Comparison of ENCODE assay signal across 7 mouse cellular contexts in genomic region chrX:77509149-77509548, GRCm38 (mm10). TPM values are rescaled to one million over a fixed set of nuclear protein-coding genes. Genes with fewer than 3 reads are reported as not detected.
A peak's percentile ranks its signal among the peaks of the same experiment; 100 is the strongest.
DNase-seq lines count a peak whose midpoint lies in the region; ATAC-seq lines count a peak whose summit lies in the region.

No protein-coding gene starts in this region.

- peak overlapping the region; percentile 71 for H3K4me3 ChIP-seq in embryonic facial prominence, embryonic 10.5 days
- H3K4me3 ChIP-seq in limb, embryonic 10.5 days = peak overlapping the region; percentile 67
- peak overlapping the region; percentile 66 for H3K4me3 ChIP-seq in midbrain, embryonic 13.5 days (replicated peaks)

- peaks cover 5% of the 10 kb centered on the region; the same call in 1 of the 2 replicates for H3K4me1 ChIP-seq in embryonic facial prominence, embryonic 10.5 days
- H3K4me1 ChIP-seq in limb, embryonic 10.5 days = 0 out of 2 replicates have a peak, but pooled peaks cover 4% of the 10 kb centered on the region
- peaks cover 18% of the 10 kb centered on the region for H3K4me1 ChIP-seq in midbrain, embryonic 13.5 days (replicated peaks)

- H3K9me3 ChIP-seq in embryonic facial prominence, embryonic 10.5 days = peaks cover 12% of the 10 kb centered on the region; the same call in 1 of the 2 replicates
- no peaks in the 10 kb centered on the region for H3K9me3 ChIP-seq in limb, embryonic 10.5 days (replicated peaks)
- H3K9me3 ChIP-seq in midbrain, embryonic 13.5 days = no peaks in the 10 kb centered on the region

- H3K9ac ChIP-seq in midbrain, embryonic 13.5 days (replicated peaks) = no peak overlapping the region

- peak; percentile 85 for DNase-seq in adrenal gland, adult 8-10 months
- peak; percentile 88 for DNase-seq in embryonic facial prominence, embryonic 10.5 days (ENCODE audit: low spot score)
- peak; percentile 91 for DNase-seq in kidney, adult 11 months
- peak; percentile 86 for DNase-seq in limb, embryonic 10.5 days (ENCODE audit: low spot score)
- DNase-seq in spleen, adult 12 weeks (ENCODE audit: low spot score) = peak; percentile 62

- no peaks in the 10 kb centered on the region for H3K27me3 ChIP-seq in embryonic facial prominence, embryonic 10.5 days (replicated peaks; ENCODE audit: low read depth, poor library complexity, severe bottlenecking)
- no peaks in the 10 kb centered on the region for H3K27me3 ChIP-seq in limb, embryonic 10.5 days (ENCODE audit: low read depth, poor library complexity, severe bottlenecking)
- no peaks in the 10 kb centered on the region for H3K27me3 ChIP-seq in midbrain, embryonic 13.5 days

- no peaks in the 10 kb centered on the region for H3K36me3 ChIP-seq in embryonic facial prominence, embryonic 10.5 days (replicated peaks)
- no peaks in the 10 kb centered on the region for H3K36me3 ChIP-seq in limb, embryonic 10.5 days
- H3K36me3 ChIP-seq in midbrain, embryonic 13.5 days = no peaks in the 10 kb centered on the region

- H3K4me2 ChIP-seq in midbrain, embryonic 13.5 days (replicated peaks) = peak overlapping the region; percentile 59

- H3K27ac ChIP-seq in embryonic facial prominence, embryonic 10.5 days (replicated peaks) = peak overlapping the region; percentile 96
- peak overlapping the region; percentile 96 for H3K27ac ChIP-seq in limb, embryonic 10.5 days
- peak overlapping the region; percentile 96 for H3K27ac ChIP-seq in midbrain, embryonic 13.5 days

- peak; percentile 68 for ATAC-seq in granulocyte monocyte progenitor cell, adult 5-6 weeks (replicated peaks; ENCODE audit: poor library complexity, severe bottlenecking)
- peak; percentile 86 for ATAC-seq in midbrain, embryonic 13.5 days

- WGBS in embryonic facial prominence, embryonic 10.5 days = 12% methylated on average over 13 of the region's 13 CpGs
- WGBS in limb, embryonic 10.5 days = 11% methylated on average over 13 of the region's 13 CpGs
- 23% methylated on average over 13 of the region's 13 CpGs for WGBS in midbrain, embryonic 13.5 days

RNA-seq across cellular contexts. Expression of gene Tbl1x, which starts 1.7 kb away (rescaled TPM):
- total RNA-seq in adrenal gland, adult 8-10 months (2022) = 10 to 100 TPM; 72.6 to 92.8 (median 88.8) TPM
- 74.1 and 74.9 TPM in 2 replicates for polyA plus RNA-seq in embryonic facial prominence, embryonic 10.5 days (2016; fragmentation: Nextera tagmentation; extraction: Ambion mirVana)
- 38.5 and 41.5 TPM in 2 replicates for total RNA-seq in granulocyte monocyte progenitor cell, adult 5-6 weeks (2014; fragmentation: Nextera tagmentation)
- total RNA-seq in granulocyte monocyte progenitor cell, adult 5-6 weeks (2017) = 33.1 and 37.9 TPM in 2 replicates
- 74.6 and 82.3 TPM in 2 replicates for polyA plus RNA-seq in limb, embryonic 10.5 days (2016; fragmentation: Nextera tagmentation; extraction: Ambion mirVana)
- 46.9 and 49.6 TPM in 2 replicates for polyA plus RNA-seq in midbrain, embryonic 13.5 days (2015; fragmentation: Nextera tagmentation; extraction: Ambion mirVana)

Comparison
In these comparisons a context has a peak if more than half of its experiments do, and no peak if none do; other contexts are left out.
1. Peak in every context shown above with its lines: DNase-seq, ATAC-seq, H3K4me3 ChIP-seq and H3K27ac ChIP-seq.